Mouse (Mus musculus) adrenal gland, adult (tissue): ENCODE data around the gene Speer4d.
"Not testable (repeated sequence)": the region's sequence is repeated elsewhere in the genome, so short reads cannot be mapped to it uniquely, and the experiment has no call there.

ENCODE experiments used
- DNase-seq, 2 experiments: peaks; one replicate each; pipeline ENCODE4 v3.0.0; 2022 to 2023; ENCODE audit warnings: low spot score in 1 of 2; ENCODE audit not compliant: inconsistent age in 2 of 2

Speer4d gene

GRCm38 (mm10) chr5:15663847-15664246 lies 45.0 kb downstream of the Speer4d start:
- not testable (repeated sequence) for DNase-seq

- DNase-seq = not testable (repeated sequence)
Measured at GRCm38 (mm10) chr5:15670789-15671188, 51.9 kb downstream of the Speer4d start.
